Mouse (Mus musculus): ENCODE results near the gene Ccr9. TPM values are rescaled to one million over a fixed set of nuclear protein-coding genes. Genes with fewer than 3 reads are reported as not detected.

Gene Ccr9
- total and polyA plus RNA-seq, 3 experiments = not detected

DNA sequence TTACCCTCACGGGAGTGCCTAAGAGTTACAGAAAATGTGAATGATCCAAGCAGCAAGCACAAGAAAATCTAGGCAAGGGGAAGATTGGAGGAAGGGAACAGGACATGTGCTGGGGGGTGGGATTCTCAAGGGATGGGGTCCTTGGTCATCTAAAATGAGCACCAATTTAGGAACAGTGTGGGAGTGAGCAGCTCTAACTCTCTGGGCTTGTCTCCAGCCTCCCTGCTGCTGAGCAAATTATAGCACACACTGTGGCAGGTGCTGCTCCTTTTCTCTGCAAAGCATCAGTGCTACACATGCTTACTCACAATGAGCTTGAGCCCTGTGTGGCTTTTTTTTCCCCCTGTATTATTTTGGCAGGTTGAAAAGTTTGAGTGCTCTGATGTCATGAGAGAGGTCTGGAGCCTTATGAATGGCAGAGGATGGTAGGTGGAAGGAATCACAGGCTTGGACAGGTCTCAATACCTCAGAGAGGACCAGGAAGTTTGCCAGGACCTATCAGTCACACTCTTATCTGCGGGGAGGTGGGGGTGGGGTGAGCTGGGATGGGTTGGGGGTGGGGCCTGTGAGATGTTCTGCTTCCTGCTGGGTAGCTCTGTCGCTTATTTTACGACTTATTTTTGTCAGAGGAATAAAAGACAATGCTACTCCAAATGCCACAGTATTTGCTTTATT is 110.8 kb downstream of the Ccr9 start:
- Histone ChIP-seq H3K79me2 (ENCODE audit: control insufficient read depth, insufficient read depth, low read length, poor library complexity) (no peaks in the 10 kb centered on the region), H3K36me3 (ENCODE audit: control insufficient read depth in 1 of 2, insufficient read depth in 2 of 2, low read length in 2 of 2) (no peaks in the 10 kb centered on the region), H3K27me3 (ENCODE audit: control insufficient read depth in 1 of 2, insufficient read depth in 2 of 2, low read length in 2 of 2) (no peaks in the 10 kb centered on the region), H3K4me1 (ENCODE audit: control insufficient read depth in 1 of 2, insufficient read depth in 2 of 2, low read length in 2 of 2) (0 out of 4 replicates have a peak, but pooled peaks cover 0 to 3% of the 10 kb centered on the region in 2 experiments), H3K4me3 (ENCODE audit: control insufficient read depth in 1 of 2, insufficient read depth in 1 of 2, low read depth in 2 of 2, low read length in 2 of 2) (no peak overlapping the region), H3K9me3 (replicated peaks; ENCODE audit: insufficient read depth, low read length) (no peaks in the 10 kb centered on the region), H3K27ac (ENCODE audit: control insufficient read depth, low read depth, low read length) (no peak overlapping the region), H3K9ac (ENCODE audit: control insufficient read depth, low read depth, low read length, poor library complexity, severe bottlenecking) (no peak overlapping the region)
- no peak for DNase-seq (ENCODE audit: low read depth, low spot score)
- TF ChIP-seq TAL1 (IDR thresholded peaks at IDR 0.05; ENCODE audit: low read length) (no peak), ETS1 (IDR thresholded peaks at IDR 0.05; ENCODE audit: low read depth, low read length) (no peak), ZKSCAN1 (IDR thresholded peaks at IDR 0.05; ENCODE audit: low read depth, low read length) (no peak), MYB (IDR thresholded peaks at IDR 0.05; ENCODE audit: low read depth, low read length) (no peak), ZNF384 (IDR thresholded peaks at IDR 0.05; ENCODE audit: low read depth, low read length) (no peak), RAD21 (IDR thresholded peaks at IDR 0.05; ENCODE audit: low read depth, low read length) (no peak), GATA1 (IDR thresholded peaks at IDR 0.05; ENCODE audit: low read depth, low read length) (no peak), CTCF (IDR thresholded peaks at IDR 0.05 in 2 of 3, conservative IDR thresholded peaks at IDR 0.05 in 1 of 3; ENCODE audit: control insufficient read depth in 1 of 3, insufficient read depth in 1 of 3, low read depth in 2 of 3, low read length in 3 of 3, poor library complexity in 1 of 3, severe bottlenecking in 1 of 3) (no peak), JUND (IDR thresholded peaks at IDR 0.05; ENCODE audit: low read depth, low read length) (no peak), MEF2A (IDR thresholded peaks at IDR 0.05; ENCODE audit: extremely low read depth, insufficient replicate concordance, low read depth, low read length, poor library complexity, severe bottlenecking) (no peak), E2F4 (IDR thresholded peaks at IDR 0.05; ENCODE audit: borderline replicate concordance, low read depth, low read length) (no peak), GABPA (IDR thresholded peaks at IDR 0.05; ENCODE audit: low read depth, low read length) (no peak), ELF1 (IDR thresholded peaks at IDR 0.05; ENCODE audit: low read depth, low read length) (no peak), EP300 (IDR thresholded peaks at IDR 0.05; ENCODE audit: low read depth in 1 of 2, low read length in 2 of 2) (no peak), CHD2 (IDR thresholded peaks at IDR 0.05; ENCODE audit: low read length) (no peak), MAZ (IDR thresholded peaks at IDR 0.05; ENCODE audit: low read depth, low read length) (no peak), TCF12 (IDR thresholded peaks at IDR 0.05; ENCODE audit: low read depth, low read length) (no peak), NRF1 (IDR thresholded peaks at IDR 0.05; ENCODE audit: insufficient read depth, low read depth, low read length, poor library complexity, severe bottlenecking) (no peak)

GRCm38 (mm10) chr9:123796174-123796573 is 117.9 kb downstream of the Ccr9 start:
- peaks cover 3 to 4% of the 10 kb centered on the region in 2 experiments; a peak in 2 of 4 replicates for H3K36me3 ChIP-seq (ENCODE audit: control insufficient read depth in 1 of 2, insufficient read depth in 2 of 2, low read length in 2 of 2)

More at GRCm38 (mm10) chr9:123796174-123796573, 117.9 kb downstream of the Ccr9 start:
- TF ChIP-seq MAZ (IDR thresholded peaks at IDR 0.05; ENCODE audit: low read depth, low read length) (no peak), NELFE (IDR thresholded peaks at IDR 0.05; ENCODE audit: low read depth, low read length) (no peak), RAD21 (IDR thresholded peaks at IDR 0.05; ENCODE audit: low read depth, low read length) (peak; percentile 86), ZC3H11A (IDR thresholded peaks at IDR 0.05; ENCODE audit: low read depth, low read length) (peak; percentile 76), CTCF (IDR thresholded peaks at IDR 0.05 in 2 of 3, conservative IDR thresholded peaks at IDR 0.05 in 1 of 3; ENCODE audit: control insufficient read depth in 1 of 3, insufficient read depth in 1 of 3, low read depth in 2 of 3, low read length in 3 of 3, poor library complexity in 1 of 3, severe bottlenecking in 1 of 3) (peak; percentile 55 to 84 (median 63)), SMC3 (IDR thresholded peaks at IDR 0.05; ENCODE audit: low read depth, low read length) (peak; percentile 86), MYC (IDR thresholded peaks at IDR 0.05; ENCODE audit: low read depth, low read length) (no peak)
- Histone ChIP-seq H3K4me1 (ENCODE audit: control insufficient read depth in 1 of 2, insufficient read depth in 2 of 2, low read length in 2 of 2) (peaks cover 0 to 3% of the 10 kb centered on the region in 2 experiments; a peak in 3 of 4 replicates), H3K27ac (ENCODE audit: control insufficient read depth, low read depth, low read length) (no peak overlapping the region), H3K27me3 (ENCODE audit: control insufficient read depth in 1 of 2, insufficient read depth in 2 of 2, low read length in 2 of 2) (no peaks in the 10 kb centered on the region), H3K9me3 (replicated peaks; ENCODE audit: insufficient read depth, low read length) (no peaks in the 10 kb centered on the region), H3K4me3 (ENCODE audit: control insufficient read depth in 1 of 2, insufficient read depth in 1 of 2, low read depth in 2 of 2, low read length in 2 of 2) (no peak overlapping the region), H3K79me2 (ENCODE audit: control insufficient read depth, insufficient read depth, low read length, poor library complexity) (no peaks in the 10 kb centered on the region), H3K9ac (ENCODE audit: control insufficient read depth, low read depth, low read length, poor library complexity, severe bottlenecking) (no peak overlapping the region)
- peak; percentile 61 for DNase-seq (ENCODE audit: low read depth, low spot score)
